Mouse (Mus musculus): Measurements from ENCODE around the gene Gm10220.
A peak's percentile ranks its signal among the peaks of the same experiment; 100 is the strongest.
"Not testable (repeated sequence)": the region's sequence is repeated elsewhere in the genome, so short reads cannot be mapped to it uniquely, and the experiment has no call there.

The Gm10220 gene

GRCm38 (mm10) chr5:26121321-26121720, at the start of gene Gm10220:
Gm10220 (minus strand) TSS chr5:26121421.
- DNase-seq (ENCODE audit: low read depth, low spot score): not testable (repeated sequence)

DNA sequence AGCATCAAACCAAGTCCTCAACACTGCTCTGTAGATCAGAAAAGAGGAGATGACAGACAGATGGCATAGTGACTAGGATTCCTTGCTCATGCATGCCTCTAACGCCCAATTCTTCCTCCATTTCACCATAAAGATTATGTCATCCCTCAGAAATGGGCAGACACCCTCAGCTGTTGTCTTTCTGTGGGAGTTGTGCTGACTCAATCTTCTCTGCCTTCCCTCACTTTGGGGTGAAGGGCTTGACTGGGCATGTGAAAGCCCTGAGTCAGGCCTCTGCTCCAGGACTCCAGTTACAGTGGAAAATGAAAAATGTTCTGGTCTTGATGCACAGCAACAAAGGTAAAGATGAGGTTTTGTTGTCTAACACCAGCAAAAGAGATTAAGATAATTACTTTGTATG, 48.6 kb upstream of the Gm10220 start:
- no peak for DNase-seq (ENCODE audit: low read depth, low spot score)

GRCm38 (mm10) chr5:26165791-26166165, 44.6 kb upstream of the Gm10220 start:
- DNase-seq (ENCODE audit: low read depth, low spot score): no peak

DNA sequence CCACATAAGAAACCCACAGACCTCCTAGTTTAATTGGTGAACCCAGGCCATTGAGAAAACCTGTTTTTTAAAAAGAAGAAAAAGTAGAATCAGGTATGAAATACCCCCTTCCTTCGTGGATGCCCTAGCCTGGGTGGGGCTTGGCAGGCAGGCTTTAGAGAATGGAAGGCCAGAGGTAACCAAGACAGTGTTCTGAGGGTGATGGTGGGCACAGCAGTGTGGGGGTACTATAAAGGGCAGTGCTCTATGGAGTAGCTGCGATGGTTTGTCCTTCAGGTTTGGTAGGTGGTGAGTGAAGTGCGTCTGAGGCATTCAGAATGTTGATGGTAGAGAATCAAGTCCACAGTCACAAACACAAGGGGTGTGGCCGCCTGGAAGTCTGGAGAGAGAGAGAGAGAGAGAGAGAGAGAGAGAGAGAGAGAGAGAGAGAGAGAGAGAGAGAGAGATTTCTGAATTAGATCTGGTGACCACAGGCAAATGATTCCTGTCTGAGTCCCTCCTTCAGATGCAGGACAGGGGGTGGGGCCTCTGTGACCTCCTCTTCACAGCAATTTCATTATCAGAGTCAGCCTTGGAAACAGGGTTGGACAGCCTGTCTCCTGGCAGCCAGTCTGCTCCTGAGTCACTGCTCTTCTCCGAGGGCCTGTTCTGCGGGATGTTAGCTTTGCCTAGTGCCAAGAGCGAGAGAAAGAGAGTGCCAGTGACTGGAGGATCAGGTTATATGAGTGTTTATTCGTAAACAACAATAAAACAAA, 44.0 kb upstream of the Gm10220 start:
- DNase-seq (ENCODE audit: low read depth, low spot score): no peak

DNA sequence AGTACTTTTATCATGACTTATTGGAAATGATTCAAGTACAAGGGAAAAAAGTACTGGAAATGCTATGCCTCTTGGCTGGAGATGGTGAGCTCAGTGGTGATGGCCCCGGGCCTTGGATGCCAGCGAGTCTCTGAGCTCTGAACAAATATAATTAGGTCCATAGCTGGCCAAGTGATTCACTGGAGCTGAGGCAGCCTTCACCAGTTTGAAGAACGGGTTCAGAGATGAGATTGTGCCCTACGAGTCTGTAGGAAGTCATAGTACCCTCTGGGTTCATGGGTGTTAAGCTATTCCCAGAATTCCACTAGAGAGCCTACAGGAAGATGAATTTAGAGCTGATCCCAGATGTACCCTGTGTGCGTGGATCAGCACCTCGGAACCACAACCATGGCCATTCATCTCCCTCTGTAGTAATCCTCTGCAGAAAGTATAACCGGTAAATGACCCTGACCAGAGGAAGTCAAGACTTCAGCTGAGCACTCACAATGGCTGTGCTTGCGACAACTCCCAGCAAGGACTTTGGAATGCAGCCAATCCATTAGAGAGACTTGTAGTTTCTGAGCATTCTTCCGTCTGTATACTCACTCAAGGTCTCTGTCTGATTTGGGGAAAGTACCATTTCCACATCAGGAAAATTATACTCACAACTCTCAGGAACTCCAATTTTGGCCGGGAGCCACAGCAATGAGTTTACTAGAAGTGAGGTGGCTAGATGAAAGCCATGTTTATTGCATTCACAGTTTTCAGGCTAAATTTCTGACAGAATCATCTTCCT, 36.4 kb upstream of the Gm10220 start:
- no peak for DNase-seq (ENCODE audit: low read depth, low spot score)

- DNase-seq (ENCODE audit: low read depth, low spot score): no peak
Measured at GRCm38 (mm10) chr5:26142891-26143290, 21.7 kb upstream of the Gm10220 start.

- DNase-seq (ENCODE audit: low read depth, low spot score): not testable (repeated sequence)
Measured at GRCm38 (mm10) chr5:26105262-26105661, 16.0 kb downstream of the Gm10220 start, which contains the start of gene 5031410I06Rik. 5031410I06Rik (minus strand) TSS chr5:26105362.

DNA sequence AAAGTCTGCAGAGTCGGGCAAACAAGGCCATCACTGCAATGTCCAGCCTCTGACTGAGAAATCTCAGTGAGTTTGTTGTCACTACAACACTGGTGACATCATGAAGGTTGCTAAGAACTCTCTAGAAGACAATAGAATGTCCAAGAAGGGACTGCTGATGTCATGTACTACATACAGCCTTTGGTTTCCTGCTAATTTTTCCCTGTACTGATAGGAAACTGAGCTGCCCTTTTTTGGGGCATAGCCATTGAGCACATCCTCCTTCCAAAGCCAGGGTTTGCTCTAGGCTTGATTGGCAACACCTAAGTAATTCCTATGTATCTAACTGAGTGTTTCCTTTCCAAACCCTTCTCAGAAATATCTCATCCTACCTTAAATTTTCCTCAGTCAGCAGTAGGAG, 32.0 kb downstream of the Gm10220 start, which contains the start of gene Gm10471:
TSS of gene Gm10471 (minus strand) at position 101 of the 400 bp plus-strand sequence.
- not testable (repeated sequence) for DNase-seq (ENCODE audit: low read depth, low spot score)

- peak; percentile 33 for DNase-seq (ENCODE audit: low read depth, low spot score)
Measured at GRCm38 (mm10) chr5:26079023-26079422, 42.2 kb downstream of the Gm10220 start.

GRCm38 (mm10) chr5:26070716-26071115, 50.5 kb downstream of the Gm10220 start:
- DNase-seq (ENCODE audit: low read depth, low spot score): no peak

Measured in A20 (cell line).